Mouse (Mus musculus): ENCODE data around the gene Eral1. TPM values are rescaled to one million over a fixed set of nuclear protein-coding genes. Genes with fewer than 3 reads are reported as not detected.

The Eral1 gene
- total RNA-seq, 4 experiments from 2014 or later, result 15.8 to 21.7 (median 21.2) TPM

DNA sequence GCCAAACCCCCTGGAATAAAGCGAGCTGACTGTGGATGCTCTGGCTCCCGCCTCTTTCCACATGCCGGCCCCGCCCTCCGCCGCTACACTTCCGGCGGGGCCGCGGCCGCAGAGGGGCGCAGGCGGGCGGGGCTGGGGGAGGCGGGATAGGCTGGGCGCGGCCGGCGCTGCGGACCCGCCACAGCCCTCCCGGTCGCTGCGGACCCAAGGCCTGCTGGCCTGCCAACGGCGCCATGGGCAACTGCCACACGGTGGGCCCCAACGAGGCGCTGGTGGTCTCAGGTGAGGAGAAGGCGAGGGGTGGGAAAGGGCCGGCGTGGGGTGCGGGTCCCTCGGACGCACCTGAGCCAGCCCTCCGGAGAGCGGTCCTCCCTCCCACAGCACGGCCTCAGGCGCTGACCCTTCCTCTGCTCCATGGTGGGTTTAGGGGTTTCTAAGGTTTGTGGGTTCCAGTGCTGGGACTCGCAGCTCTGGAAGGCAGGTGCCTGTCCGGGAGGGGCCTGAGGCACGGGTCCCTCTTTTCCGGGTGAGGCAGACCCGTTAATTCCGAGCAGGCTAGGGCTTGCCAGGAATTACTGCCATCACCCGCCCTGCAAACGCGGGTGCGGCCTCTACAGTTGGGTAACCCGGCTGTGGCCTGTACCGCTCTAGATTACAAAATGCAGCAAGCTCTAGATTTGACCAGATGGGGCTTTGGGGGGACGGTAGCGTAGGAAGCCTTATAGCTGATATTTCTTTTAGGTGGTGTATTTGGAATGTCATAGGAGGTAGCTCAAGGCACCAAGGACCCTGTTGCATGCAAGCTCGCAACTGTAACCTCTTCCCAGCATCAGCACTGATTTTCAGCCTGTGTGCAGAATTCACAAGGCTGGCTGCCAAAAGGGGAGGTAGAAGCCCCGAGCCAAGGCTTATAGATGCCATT lies 42.1 kb downstream of the Eral1 start, which contains the start of gene Flot2:
TSS of gene Flot2 (plus strand) at position 101 of the 922 bp plus-strand sequence.
- DNase-seq (ENCODE audit: low spot score in 2 of 2), result no peak

DNA sequence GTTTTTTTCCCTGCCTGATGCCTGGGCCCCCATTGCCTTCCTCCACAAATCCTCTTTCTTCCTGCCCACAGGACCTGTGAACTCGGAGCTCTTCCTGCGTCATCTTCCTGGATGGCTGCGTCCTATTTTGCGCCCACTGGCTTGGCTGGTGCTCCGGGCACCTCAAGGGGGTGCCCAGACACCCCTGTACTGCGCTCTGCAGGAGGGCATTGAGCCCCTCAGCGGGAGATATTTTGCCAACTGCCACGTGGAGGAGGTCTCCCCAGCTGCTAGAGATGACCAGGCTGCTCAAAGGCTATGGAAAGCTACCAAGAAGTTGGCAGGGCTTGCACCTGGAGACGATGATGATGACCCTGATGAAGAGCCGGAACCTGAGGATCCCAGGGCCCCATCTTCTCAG lies 43.4 kb downstream of the Eral1 start:
- no peak for DNase-seq (ENCODE audit: low spot score in 2 of 2)

- no peak for DNase-seq (ENCODE audit: low spot score in 2 of 2)
Observed at GRCm38 (mm10) chr11:78033931-78034617, 46.1 kb downstream of the Eral1 start.

- DNase-seq (ENCODE audit: low spot score in 2 of 2), result no peak
Observed at GRCm38 (mm10) chr11:78032809-78033195, 47.4 kb downstream of the Eral1 start.

DNA sequence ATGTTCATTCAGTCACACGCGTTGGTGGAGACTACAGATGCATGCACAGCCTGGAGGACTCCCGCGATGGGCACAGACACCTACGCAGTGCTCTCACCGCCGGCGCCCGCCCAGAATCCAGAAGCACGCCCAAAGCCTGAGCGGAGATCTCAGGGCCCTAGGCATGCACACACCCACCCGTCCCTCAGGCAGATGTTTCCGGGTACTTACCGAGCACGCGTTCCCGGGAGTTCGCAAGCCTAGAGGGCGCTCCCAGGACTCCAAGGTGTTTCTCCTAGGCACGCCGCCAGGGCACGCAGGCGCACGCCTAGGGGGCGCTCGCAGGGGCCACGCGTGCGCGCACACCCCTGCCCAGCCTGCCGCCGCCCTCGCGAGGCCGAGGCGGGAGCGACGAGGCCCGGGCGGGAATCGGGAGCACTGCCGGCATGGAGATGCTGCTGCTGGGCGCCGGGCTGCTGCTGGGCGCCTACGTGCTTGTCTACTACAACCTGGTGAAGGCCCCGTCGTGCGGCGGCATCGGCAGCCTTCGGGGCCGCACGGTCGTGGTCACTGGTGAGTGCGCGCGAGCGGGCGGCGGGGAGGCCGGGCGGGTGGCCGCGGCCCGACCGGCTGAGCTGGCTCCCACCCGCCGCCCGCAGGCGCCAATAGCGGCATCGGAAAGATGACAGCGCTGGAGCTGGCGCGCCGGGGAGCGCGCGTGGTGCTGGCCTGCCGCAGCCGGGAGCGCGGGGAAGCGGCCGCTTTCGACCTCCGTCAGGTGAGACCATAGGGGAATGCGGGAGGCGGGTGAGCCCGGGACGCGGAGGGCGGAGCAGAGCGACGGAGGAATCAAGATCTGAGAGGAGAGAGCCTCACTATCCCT lies 48.0 kb downstream of the Eral1 start, which contains the start of gene Dhrs13:
TSS of gene Dhrs13 (plus strand) at position 334 of the 862 bp plus-strand sequence.
- peak; percentile 78 to 82 for DNase-seq (ENCODE audit: low spot score in 2 of 2)

DNA sequence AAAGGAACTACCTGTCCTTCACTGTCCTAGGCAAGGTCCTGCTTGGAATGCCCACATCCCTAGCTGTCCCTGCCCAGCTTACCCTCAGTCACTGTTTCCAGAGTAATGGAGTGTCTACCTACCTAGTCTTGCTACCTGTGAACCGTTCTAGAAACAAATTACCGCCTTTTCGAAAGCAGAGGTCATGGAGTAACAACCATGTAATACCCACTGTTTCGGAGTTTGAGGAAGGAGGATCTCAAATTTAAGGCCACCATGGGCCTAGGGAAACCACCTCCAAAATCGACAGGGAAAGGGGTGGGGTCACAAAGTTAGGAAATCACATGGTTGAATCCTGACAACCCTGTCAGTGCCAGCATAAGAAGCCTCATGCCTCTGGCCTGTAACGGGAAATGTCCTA lies 48.8 kb downstream of the Eral1 start:
- no peak for DNase-seq (ENCODE audit: low spot score in 2 of 2)

DNA sequence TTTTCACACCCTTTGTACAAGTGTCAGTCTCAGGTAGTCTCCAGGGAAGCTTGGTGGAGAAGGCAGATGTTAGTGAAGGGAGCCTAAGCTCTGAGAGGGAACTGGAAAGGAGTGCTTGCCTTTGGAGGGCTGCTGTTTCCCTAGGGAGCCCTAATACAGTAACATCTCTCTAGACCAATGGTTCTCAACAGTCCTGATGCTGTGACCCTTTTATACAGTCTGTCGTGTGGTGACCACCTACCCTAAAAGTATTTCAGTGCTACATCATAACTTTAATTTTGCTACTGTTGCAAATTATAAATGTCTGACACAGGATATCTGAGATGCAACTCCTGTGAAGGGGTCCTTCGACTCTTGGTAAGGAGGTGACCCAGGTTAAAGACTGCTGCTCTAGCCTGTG lies 49.6 kb downstream of the Eral1 start:
- no peak for DNase-seq (ENCODE audit: low spot score in 2 of 2)

DNA sequence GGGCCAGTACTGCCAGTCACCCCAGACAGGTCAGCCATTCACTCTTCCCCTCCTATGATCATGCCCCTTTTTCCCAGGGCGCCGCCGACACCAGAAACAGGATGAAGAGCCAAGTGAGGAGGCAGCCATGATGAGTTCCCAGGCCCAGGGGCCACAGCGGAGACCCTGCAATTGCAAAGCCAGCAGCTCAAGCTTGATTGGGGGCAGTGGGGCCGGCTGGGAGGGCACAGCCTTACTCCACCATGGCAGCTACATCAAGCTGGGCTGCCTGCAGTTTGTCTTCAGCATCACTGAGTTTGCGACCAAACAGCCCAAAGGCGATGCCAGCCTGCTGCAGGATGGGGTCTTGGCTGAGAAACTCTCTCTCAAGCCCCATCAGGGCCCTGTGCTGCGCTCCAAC lies 50.9 kb downstream of the Eral1 start:
- no peak for DNase-seq (ENCODE audit: low spot score in 2 of 2)

DNA sequence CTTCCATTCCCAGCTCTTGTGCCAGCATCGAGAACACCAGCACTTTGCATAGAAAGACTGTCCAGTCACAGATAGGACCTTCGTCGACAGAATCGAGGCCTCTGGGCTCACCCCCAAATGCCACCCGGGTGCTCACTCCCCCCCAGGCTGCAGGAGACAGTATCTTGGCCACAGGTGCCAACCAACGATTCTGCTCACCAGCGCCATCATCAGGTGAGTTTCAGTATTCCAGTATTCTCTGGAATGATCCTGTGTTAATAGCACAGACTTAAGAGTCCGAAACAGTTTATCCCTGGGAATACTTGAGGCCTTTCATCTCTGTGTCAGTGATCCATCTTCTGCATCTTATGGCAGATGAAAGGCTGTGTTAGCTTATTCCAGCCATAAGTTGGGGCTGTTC lies 56.6 kb downstream of the Eral1 start:
- DNase-seq (ENCODE audit: low spot score in 2 of 2), result no peak

Small RNAs within 50 kb of the gene (microRNA-seq; reads per million reads assigned to microRNA genes)
- 6.7 to 18.9 reads per million in 2 experiments for gene Mir144
- gene Mir451a, result 0 reads per million in 2 experiments
- 0 reads per million in 2 experiments for gene Mir451b

Other genes with a start within 250 kb of the Eral1 start
- gene Pipox, start 186.3 kb downstream of the Eral1 start, total RNA-seq (2022), result 1 to 10 TPM; 1.8 to 3.4 (median 2.4) TPM
- 100 to 1,000 TPM; 139 to 164 (median 153) TPM for gene Sez6, start 149.6 kb downstream of the Eral1 start, total RNA-seq (2022)
- gene Phf12, start 97.6 kb downstream of the Eral1 start, total RNA-seq (2022), result 10 to 100 TPM; 56.1 to 64.4 (median 61.1) TPM
- 1 to 10 TPM; 4.0 to 5.2 (median 4.8) TPM for gene Dhrs13, start 48.1 kb downstream of the Eral1 start, total RNA-seq (2022)
- gene Flot2, start 42.5 kb downstream of the Eral1 start, total RNA-seq (2022), result 10 to 100 TPM; 75.9 to 79.8 (median 76.1) TPM
- 10 to 100 TPM; 27.4 to 30.0 (median 28.1) TPM for gene Fam222b, start 14.3 kb upstream of the Eral1 start, total RNA-seq (2022)
- gene Traf4, start 85.2 kb upstream of the Eral1 start, total RNA-seq (2022), result 10 to 100 TPM in 3 of 4 experiments, 1 to 10 TPM in 1; 9.2 to 11.1 (median 10.4) TPM
- 1 to 10 TPM; 3.0 to 3.5 (median 3.3) TPM for gene Nek8, start 96.3 kb upstream of the Eral1 start, total RNA-seq (2022)
- 10 to 100 TPM; 16.6 to 24.8 (median 23.8) TPM for gene Tlcd1, start 96.3 kb upstream of the Eral1 start, total RNA-seq (2022)
- 100 to 1,000 TPM; 606 to 878 (median 722) TPM for gene Rpl23a, start 103.2 kb upstream of the Eral1 start, total RNA-seq (2022)
- 10 to 100 TPM; 28.2 to 39.4 (median 36.4) TPM for gene Rab34, start 108.0 kb upstream of the Eral1 start, total RNA-seq (2022)
- 1 to 10 TPM; 3.9 to 5.9 (median 4.9) TPM for gene Proca1, start 113.0 kb upstream of the Eral1 start, total RNA-seq (2022)
- gene Sdf2, start 165.4 kb upstream of the Eral1 start, total RNA-seq (2022), result 10 to 100 TPM; 61.6 to 67.7 (median 62.3) TPM
- 100 to 1,000 TPM; 124 to 126 (median 125) TPM for gene Supt6, start 165.6 kb upstream of the Eral1 start, total RNA-seq (2022)
- gene 2610507B11Rik, start 181.4 kb upstream of the Eral1 start, total RNA-seq (2022), result 100 to 1,000 TPM; 181 to 208 (median 193) TPM
- 10 to 100 TPM in 1 of 4 experiments, 1 to 10 TPM in 3; 4.3 to 11.8 (median 7.3) TPM for gene BC030499, start 210.5 kb upstream of the Eral1 start, total RNA-seq (2022)
- gene Spag5, start 221.1 kb upstream of the Eral1 start, total RNA-seq (2022), result 1 to 10 TPM; 5.8 to 9.4 (median 7.1) TPM
- 1,000 to 10,000 TPM in 1 of 4 experiments, 100 to 1,000 TPM in 3; 734 to 1,027 (median 804) TPM for gene Aldoc, start 242.6 kb upstream of the Eral1 start, total RNA-seq (2022)
- gene Pigs, start 248.0 kb upstream of the Eral1 start, total RNA-seq (2022), result 10 to 100 TPM; 58.9 to 64.6 (median 62.2) TPM